Mouse (Mus musculus) CH12F3 (cell line): Measurements from ENCODE around the gene Ccnj.

Source experiments
- in situ Hi-C: fragments of 300-500 bp; cut with MboI; formaldehyde crosslinking; loops from 2 replicates; pipeline ENCODE4 v1.14.3; 2020; ENCODE audit warnings: low sequenced_read_pairs

Ccnj gene

GRCm38 (mm10) chr19:40830703-40831415 is at the start of gene Ccnj:
Ccnj (plus strand) TSS chr19:40831279.
- in situ Hi-C loops: no loop called here

- in situ Hi-C loops: no loop called here
Measured at GRCm38 (mm10) chr19:40788004-40788714, 42.9 kb upstream of the Ccnj start.

- in situ Hi-C loops: no loop called here
Measured at GRCm38 (mm10) chr19:40788715-40789084, 42.4 kb upstream of the Ccnj start.

GRCm38 (mm10) chr19:40805176-40805737 is 25.8 kb upstream of the Ccnj start:
- in situ Hi-C loops: no loop called here

GRCm38 (mm10) chr19:40809858-40810257 is 21.2 kb upstream of the Ccnj start:
- in situ Hi-C loops: no loop called here

GRCm38 (mm10) chr19:40811840-40812239 is 19.2 kb upstream of the Ccnj start:
- in situ Hi-C loops: no loop called here

- in situ Hi-C loops: no loop called here
Measured at GRCm38 (mm10) chr19:40812778-40813177, 18.3 kb upstream of the Ccnj start.

- in situ Hi-C loops: no loop called here
Measured at GRCm38 (mm10) chr19:40813385-40813784, 17.7 kb upstream of the Ccnj start.

GRCm38 (mm10) chr19:40815645-40816183 is 15.4 kb upstream of the Ccnj start:
- in situ Hi-C loops: no loop called here

GRCm38 (mm10) chr19:40817901-40818532 is 13.1 kb upstream of the Ccnj start:
- in situ Hi-C loops: no loop called here

GRCm38 (mm10) chr19:40818764-40819163 is 12.3 kb upstream of the Ccnj start:
- in situ Hi-C loops: no loop called here

GRCm38 (mm10) chr19:40821306-40821825 is 9.7 kb upstream of the Ccnj start:
- in situ Hi-C loops: no loop called here

- in situ Hi-C loops: no loop called here
Measured at GRCm38 (mm10) chr19:40825636-40826035, 5.4 kb upstream of the Ccnj start.

GRCm38 (mm10) chr19:40826735-40827134 is 4.3 kb upstream of the Ccnj start:
- in situ Hi-C loops: no loop called here

GRCm38 (mm10) chr19:40830198-40830597 is 881 bp upstream of the Ccnj start:
- in situ Hi-C loops: no loop called here

- in situ Hi-C loops: no loop called here
Measured at GRCm38 (mm10) chr19:40831416-40832201, 530 bp downstream of the Ccnj start.

GRCm38 (mm10) chr19:40832361-40832760 is 1.3 kb downstream of the Ccnj start:
- in situ Hi-C loops: no loop called here

- in situ Hi-C loops: no loop called here
Measured at GRCm38 (mm10) chr19:40834436-40834835, 3.4 kb downstream of the Ccnj start.

- in situ Hi-C loops: no loop called here
Measured at GRCm38 (mm10) chr19:40838205-40838604, 7.1 kb downstream of the Ccnj start.

GRCm38 (mm10) chr19:40840303-40840702 is 9.2 kb downstream of the Ccnj start:
- in situ Hi-C loops: no loop called here
